Mouse (Mus musculus) midbrain, embryonic 12.5 days (tissue): ENCODE measurements around the gene Trappc2l. TPM values are rescaled to one million over a fixed set of nuclear protein-coding genes. Genes with fewer than 3 reads are reported as not detected.
"Not testable (repeated sequence)": the region's sequence is repeated elsewhere in the genome, so short reads cannot be mapped to it uniquely, and the experiment has no call there.

Experiments
- ATAC-seq: fragments of 200-750 bp; cut with Nextera tagmentation; 2 replicates; pipeline ENCODE4 v1.8.0; 2017; ENCODE audit warnings: low read depth, moderate TSS enrichment, moderate library complexity; ENCODE audit not compliant: low FRiP score
- H3K27ac ChIP-seq: fragments of 300-500 bp; sonication (generic); replicated peaks from 2 replicates; pipeline ENCODE4 v1.5.1; 2016; ENCODE audit warnings: mild to moderate bottlenecking
- H3K27me3 ChIP-seq: fragments of 300-500 bp; sonication (generic); 2 replicates; pipeline ENCODE4 v1.6.1; 2016; ENCODE audit warnings: mild to moderate bottlenecking
- H3K36me3 ChIP-seq: fragments of 300-500 bp; sonication (generic); 2 replicates; pipeline ENCODE4 v1.6.1; 2016
- H3K4me1 ChIP-seq: fragments of 300-500 bp; sonication (generic); 2 replicates; pipeline ENCODE4 v1.6.1; 2016
- H3K4me2 ChIP-seq: fragments of 300-500 bp; sonication (generic); replicated peaks from 2 replicates; pipeline ENCODE4 v1.6.1; 2016; ENCODE audit warnings: mild to moderate bottlenecking, moderate library complexity
- H3K4me3 ChIP-seq: fragments of 300-500 bp; sonication (generic); 2 replicates; pipeline ENCODE4 v1.5.1; 2016; ENCODE audit warnings: mild to moderate bottlenecking
- H3K9ac ChIP-seq: fragments of 300-500 bp; sonication (generic); replicated peaks from 2 replicates; pipeline ENCODE4 v1.6.1; 2016; ENCODE audit warnings: mild to moderate bottlenecking, moderate library complexity
- H3K9me3 ChIP-seq: fragments of 300-500 bp; sonication (generic); 2 replicates; pipeline ENCODE4 v1.6.1; 2016; ENCODE audit warnings: mild to moderate bottlenecking
- WGBS: fragments of 180-500 bp; shearing (Covaris S2); methylation state at CpG from one replicate; pipeline ENCODE4 v1.1.7; 2016; 5-methylcytosine and 5-hydroxymethylcytosine counted together
- polyA plus RNA-seq: library from polyadenylated mRNA; unstranded; fragments of >200 nt; fragmentation: Nextera tagmentation; extraction: Ambion mirVana; gene quantifications from 2 replicates; pipeline ENCODE4 v1.2.1, GENCODE M21; 2016

The Trappc2l gene
- polyA plus RNA-seq, 1 experiment from 2014 or later: 57.5 TPM

GRCm38 (mm10) chr8:122632134-122632533 lies 20.7 kb downstream of the Trappc2l start:
- not testable (repeated sequence) for H3K4me2 ChIP-seq, ATAC-seq, H3K9ac ChIP-seq, H3K4me3 ChIP-seq, H3K9me3 ChIP-seq, H3K4me1 ChIP-seq, H3K27ac ChIP-seq
- Histone ChIP-seq H3K36me3 (peaks cover 33% of the 10 kb centered on the region), H3K27me3 (peaks cover 20% of the 10 kb centered on the region)
- 78% methylated on average over 3 of the region's 3 CpGs for WGBS

DNA sequence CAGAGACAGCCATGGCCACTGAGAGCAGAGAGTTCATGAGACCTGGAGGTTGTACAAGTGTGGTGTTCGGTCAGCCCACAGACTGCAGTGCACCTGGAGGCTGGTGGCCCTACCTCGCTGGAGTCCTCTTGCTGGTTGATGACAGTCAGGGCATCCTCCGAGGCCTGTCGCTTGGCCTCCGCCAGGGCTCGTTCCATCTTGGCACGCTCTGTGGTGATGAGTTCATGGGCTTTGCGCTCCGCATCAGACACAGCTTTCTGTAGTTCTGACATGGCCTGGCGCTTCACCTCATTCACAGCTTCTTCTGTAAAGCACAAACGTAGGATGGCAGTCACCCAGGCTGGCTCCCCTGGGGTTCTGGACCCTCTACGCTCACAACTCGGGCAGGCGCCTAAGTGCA lies 21.8 kb downstream of the Trappc2l start:
- no peak overlapping the region for H3K9ac ChIP-seq
- no peak overlapping the region for H3K4me2 ChIP-seq
- no peak overlapping the region for H3K27ac ChIP-seq
- peaks cover 6% of the 10 kb centered on the region for H3K4me1 ChIP-seq
- WGBS: 94% methylated on average over 14 of the region's 14 CpGs
- no peak for ATAC-seq
- no peaks in the 10 kb centered on the region for H3K9me3 ChIP-seq
- peaks cover 40% of the 10 kb centered on the region for H3K36me3 ChIP-seq
- H3K27me3 ChIP-seq: peaks cover 20% of the 10 kb centered on the region
- no peak overlapping the region for H3K4me3 ChIP-seq

DNA sequence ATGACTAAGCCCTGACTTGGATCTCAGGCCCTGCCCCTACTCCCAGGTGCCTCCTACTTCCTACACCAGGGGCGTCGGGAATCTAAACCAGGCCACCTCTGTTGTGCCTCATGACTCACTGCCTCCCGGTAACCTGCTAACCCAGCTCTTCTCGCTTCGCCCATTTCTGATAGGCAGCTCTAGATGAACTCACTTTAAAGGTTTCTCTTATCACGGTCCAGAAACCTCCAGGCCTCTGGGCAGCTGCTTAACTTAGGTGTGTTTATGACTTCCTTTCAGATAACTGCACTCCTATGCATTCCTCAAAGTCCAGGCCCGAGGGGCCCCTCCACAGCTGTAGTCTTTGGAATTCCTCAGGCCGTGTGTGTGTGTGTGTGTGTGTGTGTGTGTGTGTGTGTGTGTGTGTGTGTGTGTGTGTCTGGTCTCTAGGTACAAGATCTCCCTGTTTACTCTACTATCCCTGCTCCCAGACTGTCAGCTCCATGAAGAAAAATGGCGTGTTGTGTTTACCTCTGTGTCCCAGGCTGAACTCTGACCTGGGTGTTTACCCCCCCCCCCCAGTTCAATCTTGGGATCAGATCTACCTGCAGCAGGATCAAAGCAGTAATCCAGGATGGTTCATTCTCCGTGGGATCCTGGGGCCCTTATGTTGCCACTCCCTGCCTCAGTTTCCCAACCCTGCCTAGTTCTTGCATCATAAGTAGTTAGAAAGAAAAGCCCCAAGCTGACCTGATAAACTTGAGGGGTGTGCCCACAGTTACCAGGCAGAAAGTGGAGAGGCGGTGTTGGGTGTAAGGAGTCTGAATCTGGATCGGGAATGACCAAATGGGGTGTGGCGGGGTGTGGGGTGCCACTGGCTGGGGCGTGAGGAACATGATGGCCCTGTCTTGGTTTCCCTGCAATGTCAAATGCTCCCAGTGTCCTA lies 24.7 kb downstream of the Trappc2l start:
- Histone ChIP-seq H3K9ac (no peak overlapping the region), H3K4me1 (peaks cover 19% of the 10 kb centered on the region), H3K4me3 (no peak overlapping the region), H3K4me2 (no peak overlapping the region), H3K9me3 (no peaks in the 10 kb centered on the region), H3K27ac (no peak overlapping the region), H3K36me3 (peaks cover 40% of the 10 kb centered on the region), H3K27me3 (peaks cover 8% of the 10 kb centered on the region; the same call in 1 of the 2 replicates)
- WGBS: 77% methylated on average over 14 of the region's 14 CpGs
- ATAC-seq: no peak

GRCm38 (mm10) chr8:122636803-122637175 lies 25.3 kb downstream of the Trappc2l start:
- ATAC-seq: no peak
- peaks cover 8% of the 10 kb centered on the region; the same call in 1 of the 2 replicates for H3K27me3 ChIP-seq
- H3K4me1 ChIP-seq: peaks cover 19% of the 10 kb centered on the region
- no peak overlapping the region for H3K4me3 ChIP-seq
- H3K4me2 ChIP-seq: no peak overlapping the region
- WGBS: 80% methylated on average over 9 of the region's 9 CpGs
- H3K9me3 ChIP-seq: no peaks in the 10 kb centered on the region
- H3K27ac ChIP-seq: no peak overlapping the region
- no peak overlapping the region for H3K9ac ChIP-seq
- H3K36me3 ChIP-seq: peaks cover 40% of the 10 kb centered on the region

GRCm38 (mm10) chr8:122637230-122637629 lies 25.8 kb downstream of the Trappc2l start:
- Histone ChIP-seq H3K27ac (no peak overlapping the region), H3K4me1 (peaks cover 19% of the 10 kb centered on the region), H3K4me3 (no peak overlapping the region), H3K9me3 (no peaks in the 10 kb centered on the region), H3K9ac (no peak overlapping the region), H3K36me3 (peaks cover 40% of the 10 kb centered on the region), H3K4me2 (no peak overlapping the region), H3K27me3 (peaks cover 8% of the 10 kb centered on the region; the same call in 1 of the 2 replicates)
- no peak for ATAC-seq
- WGBS: 91% methylated on average over 9 of the region's 9 CpGs

GRCm38 (mm10) chr8:122638601-122639000 lies 27.2 kb downstream of the Trappc2l start:
- Histone ChIP-seq H3K9ac (0 out of 2 replicates have a peak overlapping the region, but pooled peaks have one; percentile 12), H3K4me2 (no peak overlapping the region)

GRCm38 (mm10) chr8:122639521-122640248 lies 28.2 kb downstream of the Trappc2l start:
- Histone ChIP-seq H3K4me3 (no peak overlapping the region), H3K4me2 (no peak overlapping the region), H3K9me3 (no peaks in the 10 kb centered on the region), H3K9ac (no peak overlapping the region), H3K27ac (0 out of 2 replicates have a peak overlapping the region, but pooled peaks have one; percentile 7), H3K27me3 (peaks cover 8% of the 10 kb centered on the region; the same call in 1 of the 2 replicates), H3K4me1 (peaks cover 19% of the 10 kb centered on the region), H3K36me3 (peaks cover 26% of the 10 kb centered on the region)
- WGBS: 50% methylated on average over 16 of the region's 16 CpGs
- ATAC-seq: peak; percentile 68; the same call in 1 of the 2 replicates

More at GRCm38 (mm10) chr8:122638601-122639000, 27.2 kb downstream of the Trappc2l start:
- Histone ChIP-seq H3K27ac (no peak overlapping the region), H3K9me3 (no peaks in the 10 kb centered on the region), H3K36me3 (peaks cover 37% of the 10 kb centered on the region), H3K27me3 (peaks cover 8% of the 10 kb centered on the region; the same call in 1 of the 2 replicates), H3K4me3 (no peak overlapping the region), H3K4me1 (peaks cover 19% of the 10 kb centered on the region)
- ATAC-seq: no peak
- WGBS: 79% methylated on average over 16 of the region's 16 CpGs

DNA sequence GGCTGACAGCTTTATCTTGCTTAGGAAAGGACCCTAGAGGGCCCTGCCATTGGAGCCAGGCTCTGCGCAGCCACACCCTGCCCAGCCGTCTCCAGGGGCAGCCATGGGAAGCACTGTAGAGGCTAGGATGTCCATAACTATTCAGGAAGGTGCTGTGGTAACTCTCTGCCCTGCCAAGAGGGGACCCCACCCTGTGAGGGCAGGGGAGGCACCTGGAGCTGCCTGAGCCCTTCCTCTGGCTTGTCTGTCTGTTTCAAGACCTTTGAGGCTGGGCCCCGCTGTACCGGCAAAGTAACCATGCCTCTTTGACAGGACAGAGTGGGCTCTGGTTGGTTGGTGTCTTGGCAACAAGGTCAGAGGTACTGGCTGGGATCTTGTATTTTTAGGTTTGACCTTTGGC lies 29.4 kb downstream of the Trappc2l start:
- Histone ChIP-seq H3K4me3 (no peak overlapping the region), H3K4me2 (no peak overlapping the region), H3K9me3 (no peaks in the 10 kb centered on the region), H3K36me3 (peaks cover 15% of the 10 kb centered on the region; the same call in 1 of the 2 replicates), H3K9ac (no peak overlapping the region), H3K4me1 (peaks cover 19% of the 10 kb centered on the region), H3K27me3 (peaks cover 4% of the 10 kb centered on the region; the same call in 1 of the 2 replicates), H3K27ac (no peak overlapping the region)
- 77% methylated on average over 4 of the region's 4 CpGs for WGBS
- ATAC-seq: no peak

DNA sequence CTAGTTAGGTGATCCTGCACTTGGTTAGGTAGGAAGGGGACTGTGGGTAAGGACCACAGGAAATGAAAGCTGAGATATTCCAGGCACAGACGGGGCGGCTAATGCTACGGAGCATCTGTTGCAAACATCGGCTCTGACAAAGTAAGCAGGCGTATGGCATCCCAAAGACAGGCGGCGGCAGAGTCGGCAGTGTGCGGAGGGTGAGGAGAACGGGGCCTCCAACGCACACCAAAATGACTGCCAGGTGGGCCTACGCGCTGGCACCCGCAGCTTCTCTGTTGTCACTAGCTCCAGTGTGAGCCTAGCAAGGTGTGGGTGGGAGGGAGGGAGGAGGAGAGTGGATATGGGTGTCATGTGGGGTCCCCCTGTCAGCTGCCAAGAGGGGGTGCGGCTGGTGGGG lies 30.0 kb downstream of the Trappc2l start:
- no peak overlapping the region for H3K27ac ChIP-seq
- peaks cover 16% of the 10 kb centered on the region; the same call in 1 of the 2 replicates for H3K36me3 ChIP-seq
- H3K9me3 ChIP-seq: no peaks in the 10 kb centered on the region
- 86% methylated on average over 15 of the region's 15 CpGs for WGBS
- no peak overlapping the region for H3K9ac ChIP-seq
- H3K4me2 ChIP-seq: no peak overlapping the region
- no peaks in the 10 kb centered on the region; the same call in 1 of the 2 replicates for H3K27me3 ChIP-seq
- no peak for ATAC-seq
- no peak overlapping the region for H3K4me3 ChIP-seq
- peaks cover 19% of the 10 kb centered on the region for H3K4me1 ChIP-seq

DNA sequence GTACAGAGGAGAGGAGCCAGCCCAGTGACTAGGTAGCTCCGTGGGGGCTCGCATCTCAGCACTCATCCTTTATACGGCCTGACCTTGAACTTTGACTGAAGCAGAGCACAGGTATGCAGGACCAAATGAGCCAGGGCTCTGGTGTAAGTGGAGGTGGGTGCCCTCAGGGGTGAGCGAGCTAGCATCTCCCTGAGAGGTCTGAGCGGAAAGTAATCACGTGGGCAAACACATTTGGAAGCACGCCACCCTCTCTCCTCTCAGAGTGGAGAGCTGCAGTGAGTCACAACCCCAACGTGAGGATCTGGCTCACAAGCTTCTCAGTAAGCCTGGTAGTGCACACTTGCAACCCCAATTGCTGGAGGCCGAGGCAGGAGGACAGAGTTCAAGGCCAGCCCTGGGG lies 30.6 kb downstream of the Trappc2l start:
- 69% methylated on average over 9 of the region's 9 CpGs for WGBS
- H3K4me1 ChIP-seq: peaks cover 19% of the 10 kb centered on the region

GRCm38 (mm10) chr8:122644175-122644954 lies 32.9 kb downstream of the Trappc2l start:
- no peak overlapping the region for H3K27ac ChIP-seq
- no peak overlapping the region for H3K9ac ChIP-seq
- H3K4me2 ChIP-seq: no peak overlapping the region
- no peaks in the 10 kb centered on the region for H3K9me3 ChIP-seq
- H3K36me3 ChIP-seq: peaks cover 28% of the 10 kb centered on the region
- WGBS: 77% methylated on average over 6 of the region's 6 CpGs
- no peak overlapping the region for H3K4me3 ChIP-seq
- H3K4me1 ChIP-seq: peaks cover 9% of the 10 kb centered on the region
- H3K27me3 ChIP-seq: peaks cover under 1% of the 10 kb centered on the region; the same call in 1 of the 2 replicates
- no peak for ATAC-seq

More for the DNA sequence above, 30.6 kb downstream of the Trappc2l start:
- no peak overlapping the region for H3K27ac ChIP-seq
- H3K27me3 ChIP-seq: no peaks in the 10 kb centered on the region; the same call in 1 of the 2 replicates
- H3K36me3 ChIP-seq: peaks cover 19% of the 10 kb centered on the region; the same call in 1 of the 2 replicates
- no peak overlapping the region for H3K4me2 ChIP-seq
- no peak overlapping the region for H3K9ac ChIP-seq
- no peaks in the 10 kb centered on the region for H3K9me3 ChIP-seq
- no peak for ATAC-seq
- H3K4me3 ChIP-seq: no peak overlapping the region
